Mouse (Mus musculus): Measurements from ENCODE around the gene Olfr1057. TPM values are rescaled to one million over a fixed set of nuclear protein-coding genes. Genes with fewer than 3 reads are reported as not detected.
"Not testable (repeated sequence)": the region's sequence is repeated elsewhere in the genome, so short reads cannot be mapped to it uniquely, and the experiment has no call there.

The Olfr1057 gene
- not detected in 2 replicates for polyA plus RNA-seq (2014; fragmentation: Nextera tagmentation; extraction: Ambion mirVana)

GRCm38 (mm10) chr2:86378293-86378692 is at the start of gene Olfr1057:
TSS of gene Olfr1057 (minus strand) at chr2:86378393.
- TF ChIP-seq CTCF (IDR thresholded peaks at IDR 0.05; ENCODE audit: low read depth): no peak
- H3K4me1 ChIP-seq (ENCODE audit: insufficient read depth): no peaks in the 10 kb centered on the region
- H3K27ac ChIP-seq (ENCODE audit: low read depth): no peak within 1 kb of the TSS
- H3K9ac ChIP-seq: no peak within 1 kb of the TSS
- DNase-seq (no peak), ATAC-seq (ENCODE audit: insufficient read depth) (no peak)
- no peak within 1 kb of the TSS for H3K4me3 ChIP-seq (ENCODE audit: low read depth, low read length)
- H3K36me3 ChIP-seq (ENCODE audit: insufficient read depth): no peaks in the 10 kb centered on the region
- H3K9me3 ChIP-seq (ENCODE audit: low read depth, low read length): no peaks in the 10 kb centered on the region
- no peak within 1 kb of the TSS for H3K4me2 ChIP-seq
- no peaks in the 10 kb centered on the region for H3K27me3 ChIP-seq (ENCODE audit: insufficient read depth, low read length)

GRCm38 (mm10) chr2:86426649-86427048 is 48.5 kb upstream of the Olfr1057 start, which contains the start of gene Olfr1062:
TSS of gene Olfr1062 (minus strand) at chr2:86426749.
- H3K27ac ChIP-seq (ENCODE audit: low read depth); H3K9ac ChIP-seq; H3K36me3 ChIP-seq (ENCODE audit: insufficient read depth); H3K9me3 ChIP-seq (ENCODE audit: low read depth, low read length); H3K27me3 ChIP-seq (ENCODE audit: insufficient read depth, low read length); ATAC-seq (ENCODE audit: insufficient read depth); H3K4me1 ChIP-seq (ENCODE audit: insufficient read depth); DNase-seq; H3K4me2 ChIP-seq; H3K4me3 ChIP-seq (ENCODE audit: low read depth, low read length): not testable (repeated sequence)

GRCm38 (mm10) chr2:86413950-86414349 is 35.8 kb upstream of the Olfr1057 start, which contains the start of gene Olfr1061:
TSS of gene Olfr1061 (minus strand) at chr2:86414050.
- TF ChIP-seq CTCF (IDR thresholded peaks at IDR 0.05; ENCODE audit: low read depth): no peak
- ATAC-seq (ENCODE audit: insufficient read depth): no peak

DNA sequence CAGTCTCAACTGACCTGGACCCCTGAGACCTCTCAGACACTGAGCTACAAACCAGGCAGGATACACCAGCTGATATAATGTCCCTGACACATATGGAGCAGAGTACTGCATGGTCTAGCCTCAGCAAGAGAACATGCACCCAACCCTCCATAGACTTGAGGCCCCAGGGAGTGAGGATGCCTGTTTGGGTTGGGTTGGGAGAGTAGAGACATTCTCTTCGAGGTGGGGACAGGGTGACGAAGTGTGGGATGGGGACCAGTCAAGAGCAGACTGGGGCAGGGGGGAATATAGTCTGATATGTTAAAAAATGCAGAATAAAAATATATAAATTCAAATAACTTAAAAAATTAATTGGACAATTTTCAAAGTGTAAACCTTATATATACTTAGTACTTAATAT is 16.9 kb upstream of the Olfr1057 start:
- Histone ChIP-seq H3K9me3 (ENCODE audit: low read depth, low read length) (no peaks in the 10 kb centered on the region), H3K4me2 (no peak overlapping the region), H3K4me1 (ENCODE audit: insufficient read depth) (no peaks in the 10 kb centered on the region), H3K36me3 (ENCODE audit: insufficient read depth) (no peaks in the 10 kb centered on the region), H3K27me3 (ENCODE audit: insufficient read depth, low read length) (no peaks in the 10 kb centered on the region), H3K27ac (ENCODE audit: low read depth) (no peak overlapping the region), H3K4me3 (ENCODE audit: low read depth, low read length) (no peak overlapping the region), H3K9ac (no peak overlapping the region)
- TF ChIP-seq CTCF (IDR thresholded peaks at IDR 0.05; ENCODE audit: low read depth): no peak
- no peak for DNase-seq
- ATAC-seq (ENCODE audit: insufficient read depth): no peak
- 84% methylated on average over 2 of the region's 2 CpGs for WGBS

More at GRCm38 (mm10) chr2:86413950-86414349, 35.8 kb upstream of the Olfr1057 start, which contains the start of gene Olfr1061:
- Histone ChIP-seq H3K4me2 (no peak within 1 kb of the TSS), H3K4me1 (ENCODE audit: insufficient read depth) (no peaks in the 10 kb centered on the region), H3K9me3 (ENCODE audit: low read depth, low read length) (no peaks in the 10 kb centered on the region), H3K27ac (ENCODE audit: low read depth) (no peak within 1 kb of the TSS), H3K4me3 (ENCODE audit: low read depth, low read length) (no peak within 1 kb of the TSS), H3K36me3 (ENCODE audit: insufficient read depth) (no peaks in the 10 kb centered on the region), H3K9ac (no peak within 1 kb of the TSS), H3K27me3 (ENCODE audit: insufficient read depth, low read length) (no peaks in the 10 kb centered on the region)
- DNase-seq: no peak
- 82% methylated on average over 1 of the region's 1 CpGs for WGBS

DNA sequence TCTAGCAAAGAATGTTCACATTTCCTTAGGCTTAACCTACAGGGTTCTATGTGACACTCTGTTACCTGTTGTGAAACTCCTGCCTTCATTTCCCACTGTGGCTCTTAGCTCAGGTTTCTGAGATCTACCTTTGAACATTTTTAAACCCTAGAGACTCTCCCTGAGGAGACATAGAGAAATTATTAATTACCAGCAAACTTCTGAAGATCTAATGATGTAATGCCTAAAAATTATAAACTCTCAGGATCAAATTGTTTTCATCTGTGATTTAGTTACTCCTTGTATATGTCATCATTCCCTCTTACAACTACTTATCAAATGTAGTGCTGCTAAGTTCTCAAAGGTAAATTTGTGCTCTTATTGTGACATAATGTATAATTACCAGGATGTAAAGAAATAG is 10.3 kb upstream of the Olfr1057 start, which contains the start of gene Olfr1058:
Gene Olfr1058 (minus strand): TSS at position 101 of the 400 bp plus-strand sequence.
- H3K9me3 ChIP-seq (ENCODE audit: low read depth, low read length); H3K9ac ChIP-seq; H3K27ac ChIP-seq (ENCODE audit: low read depth); H3K4me3 ChIP-seq (ENCODE audit: low read depth, low read length); ATAC-seq (ENCODE audit: insufficient read depth); H3K27me3 ChIP-seq (ENCODE audit: insufficient read depth, low read length); H3K36me3 ChIP-seq (ENCODE audit: insufficient read depth); H3K4me2 ChIP-seq; DNase-seq; H3K4me1 ChIP-seq (ENCODE audit: insufficient read depth): not testable (repeated sequence)

DNA sequence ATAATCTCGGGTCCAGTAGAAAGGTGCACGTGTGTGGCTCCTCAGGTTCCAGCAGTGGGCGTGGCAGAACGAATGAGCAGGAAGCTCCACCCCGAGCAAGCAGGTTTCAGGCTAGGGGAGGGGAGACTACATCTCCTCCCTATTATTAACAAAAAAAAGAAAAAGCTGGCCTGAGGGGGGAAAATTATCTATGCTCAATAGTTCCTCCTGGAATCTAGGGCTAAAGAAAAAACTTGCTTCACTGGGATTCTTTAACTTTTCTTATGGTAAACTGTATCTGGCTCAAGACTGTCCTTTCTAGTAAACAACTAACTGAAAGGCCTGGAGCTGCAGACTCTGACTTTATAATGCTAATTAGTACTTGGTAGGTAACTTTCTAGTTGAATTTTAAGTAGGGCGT is 11.9 kb downstream of the Olfr1057 start:
- not testable (repeated sequence) for H3K27ac ChIP-seq (ENCODE audit: low read depth); H3K9ac ChIP-seq; H3K4me3 ChIP-seq (ENCODE audit: low read depth, low read length); H3K27me3 ChIP-seq (ENCODE audit: insufficient read depth, low read length); H3K36me3 ChIP-seq (ENCODE audit: insufficient read depth); H3K9me3 ChIP-seq (ENCODE audit: low read depth, low read length); H3K4me1 ChIP-seq (ENCODE audit: insufficient read depth); H3K4me2 ChIP-seq; ATAC-seq (ENCODE audit: insufficient read depth); DNase-seq
- no CpG with 5 or more reads among the region's 6 CpGs for WGBS

- no peaks in the 10 kb centered on the region for H3K27me3 ChIP-seq (ENCODE audit: insufficient read depth, low read length)
- H3K4me2 ChIP-seq: no peak within 1 kb of the TSS
- TF ChIP-seq CTCF (IDR thresholded peaks at IDR 0.05; ENCODE audit: low read depth): no peak
- H3K27ac ChIP-seq (ENCODE audit: low read depth): no peak within 1 kb of the TSS
- no peak for DNase-seq
- no peaks in the 10 kb centered on the region for H3K9me3 ChIP-seq (ENCODE audit: low read depth, low read length)
- H3K4me3 ChIP-seq (ENCODE audit: low read depth, low read length): no peak within 1 kb of the TSS
- no peak for ATAC-seq (ENCODE audit: insufficient read depth)
- no peak within 1 kb of the TSS for H3K9ac ChIP-seq
- no peaks in the 10 kb centered on the region for H3K4me1 ChIP-seq (ENCODE audit: insufficient read depth)
- H3K36me3 ChIP-seq (ENCODE audit: insufficient read depth): no peaks in the 10 kb centered on the region
These were observed 15.8 kb downstream of the Olfr1057 start, which contains the start of gene Olfr1056 for GRCm38 (mm10) chr2:86362369-86362768. TSS of gene Olfr1056 (minus strand) at chr2:86362469.

DNA sequence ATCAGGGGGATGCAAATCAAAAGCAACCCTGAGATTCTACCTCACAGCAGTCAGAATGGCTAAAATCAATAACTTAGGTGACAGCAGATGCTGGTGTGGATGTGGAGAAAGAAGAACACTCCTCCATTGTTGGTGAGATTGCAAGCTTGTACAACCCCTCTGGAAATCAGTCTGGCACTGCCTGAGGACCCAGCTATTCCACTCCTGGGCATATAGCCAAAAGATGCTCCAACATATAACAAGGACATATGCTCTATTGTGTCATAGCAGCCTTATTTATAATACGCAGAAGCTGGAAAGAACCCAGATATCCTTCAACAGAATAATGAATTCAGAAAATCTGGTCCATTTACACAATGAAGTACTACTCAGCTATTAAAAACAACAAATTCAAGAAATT is 26.4 kb downstream of the Olfr1057 start:
- H3K27me3 ChIP-seq (ENCODE audit: insufficient read depth, low read length); H3K4me1 ChIP-seq (ENCODE audit: insufficient read depth); H3K9me3 ChIP-seq (ENCODE audit: low read depth, low read length); H3K4me2 ChIP-seq; H3K4me3 ChIP-seq (ENCODE audit: low read depth, low read length); H3K36me3 ChIP-seq (ENCODE audit: insufficient read depth); ATAC-seq (ENCODE audit: insufficient read depth); H3K9ac ChIP-seq; H3K27ac ChIP-seq (ENCODE audit: low read depth): not testable (repeated sequence)
- 85% methylated on average over 1 of the region's 1 CpGs for WGBS
- peak; percentile 1 for DNase-seq
